Mouse (Mus musculus): Measurements from ENCODE around the gene Myh14.

- TF ChIP-seq TAL1 (IDR thresholded peaks at IDR 0.05; ENCODE audit: low read length) (no peak), GATA1 (IDR thresholded peaks at IDR 0.05; ENCODE audit: low read length) (no peak)
Observed at GRCm38 (mm10) chr7:44697191-44697710, 26.6 kb upstream of the Myh14 start.
